Mouse (Mus musculus) ovary, postnatal 36 days (tissue): Measurements from ENCODE around the gene Myo1d.

ENCODE experiments used
- DNase-seq: peaks from one replicate; pipeline ENCODE4 v3.0.0; 2022; ENCODE audit warnings: low spot score, mixed read lengths

Myo1d gene

DNA sequence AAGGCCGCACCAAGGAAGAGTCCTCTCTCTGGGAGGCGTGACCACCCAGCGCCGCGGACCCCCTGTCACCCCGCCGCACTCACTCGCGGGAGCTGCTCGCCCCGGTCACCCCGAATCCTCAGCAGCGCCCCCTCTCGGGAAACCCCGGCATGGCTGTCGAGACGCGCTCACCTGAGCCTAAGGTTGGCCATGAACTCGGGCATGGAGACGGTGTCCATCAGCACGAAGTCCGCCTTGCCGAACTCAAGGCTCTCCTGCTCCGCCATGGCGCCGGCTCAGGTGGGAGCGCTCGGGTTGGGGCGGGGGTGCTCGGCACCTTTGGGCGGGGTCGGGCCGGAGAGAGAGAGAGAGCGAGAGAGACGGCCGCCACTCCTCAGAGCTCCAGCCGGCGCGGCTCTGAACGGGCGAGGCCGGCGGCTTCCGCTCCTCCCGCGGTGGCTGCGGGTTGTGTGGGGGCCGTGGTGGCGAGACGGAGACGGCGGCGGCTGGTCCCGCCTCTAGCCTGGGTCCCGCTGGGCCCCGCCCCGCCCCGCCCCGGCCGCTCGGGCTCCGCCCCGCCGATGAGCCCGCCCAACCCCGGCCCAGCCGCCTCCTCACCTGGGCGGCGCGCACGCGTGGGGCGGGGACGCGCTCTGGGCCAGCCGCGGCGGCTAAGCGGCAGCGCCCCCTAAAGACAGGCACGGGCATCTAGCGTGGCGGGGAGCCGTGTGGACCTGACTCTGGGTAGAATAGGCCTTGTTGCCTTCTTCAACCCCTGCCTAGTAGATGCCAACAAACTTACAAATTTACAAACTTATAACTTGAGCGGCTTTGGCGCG is at the start of gene Myo1d:
Myo1d (minus strand) TSS at position 499 of the 818 bp plus-strand sequence.
- peak; percentile 93 for DNase-seq

DNA sequence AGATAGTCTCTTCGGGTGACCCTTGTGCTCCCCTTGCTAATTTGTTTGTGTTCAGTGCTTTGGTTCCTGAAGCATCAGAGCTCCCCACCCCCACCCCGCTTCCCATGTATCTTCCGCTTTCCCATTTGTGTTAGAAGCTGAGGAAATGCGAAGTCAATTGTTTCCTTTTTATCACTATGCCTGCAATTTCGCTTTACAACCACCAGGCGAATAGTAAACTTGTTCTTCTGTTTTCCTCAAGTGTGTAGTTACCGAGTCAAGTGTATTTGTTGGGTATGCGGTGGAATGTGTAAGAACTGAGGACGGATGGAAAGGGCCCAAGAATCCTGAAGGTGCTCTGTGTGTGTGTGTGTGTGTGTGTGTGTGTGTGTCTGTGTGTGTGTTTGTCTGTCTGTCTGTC is 42.0 kb upstream of the Myo1d start:
- DNase-seq, result no peak

DNA sequence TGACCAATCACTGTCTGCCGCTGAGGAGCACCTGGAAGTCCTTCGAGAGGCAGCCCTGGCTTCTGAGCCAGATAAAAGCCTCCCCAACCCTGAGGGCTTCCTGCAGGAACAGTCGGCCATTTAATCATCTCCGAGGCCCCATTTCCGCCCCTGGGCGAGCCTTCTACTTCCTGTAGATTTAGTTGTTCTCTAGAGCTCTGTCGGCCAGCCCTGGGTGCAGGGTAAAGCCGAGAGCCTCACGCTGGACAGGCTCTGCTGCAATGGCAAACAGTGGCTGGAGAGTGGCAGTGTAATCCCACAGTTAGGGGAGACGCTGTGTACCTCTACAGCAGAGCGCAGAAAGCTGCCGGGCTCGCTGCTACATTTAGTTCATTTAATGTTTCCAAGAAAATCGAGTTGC is 41.5 kb upstream of the Myo1d start:
- no peak for DNase-seq

DNA sequence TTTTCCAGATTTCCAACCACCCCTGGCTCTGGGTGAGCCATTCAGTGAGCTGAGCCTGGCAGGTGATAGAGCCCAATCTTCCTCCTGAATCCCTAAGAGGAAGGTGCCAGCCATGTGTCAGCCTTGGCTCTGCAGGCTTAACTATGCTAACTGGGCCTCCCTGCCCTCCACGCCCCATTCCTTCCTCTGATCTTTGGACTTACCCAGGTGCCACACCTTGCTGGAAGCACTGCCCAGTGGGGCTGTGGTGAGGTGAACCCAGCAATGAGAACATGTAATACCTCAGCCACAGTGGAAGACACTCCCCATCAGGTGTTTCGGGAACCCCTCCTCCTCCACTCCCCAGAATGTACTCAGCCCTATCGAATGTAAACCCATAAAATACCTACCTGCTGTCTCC is 40.3 kb upstream of the Myo1d start:
- no peak for DNase-seq

DNA sequence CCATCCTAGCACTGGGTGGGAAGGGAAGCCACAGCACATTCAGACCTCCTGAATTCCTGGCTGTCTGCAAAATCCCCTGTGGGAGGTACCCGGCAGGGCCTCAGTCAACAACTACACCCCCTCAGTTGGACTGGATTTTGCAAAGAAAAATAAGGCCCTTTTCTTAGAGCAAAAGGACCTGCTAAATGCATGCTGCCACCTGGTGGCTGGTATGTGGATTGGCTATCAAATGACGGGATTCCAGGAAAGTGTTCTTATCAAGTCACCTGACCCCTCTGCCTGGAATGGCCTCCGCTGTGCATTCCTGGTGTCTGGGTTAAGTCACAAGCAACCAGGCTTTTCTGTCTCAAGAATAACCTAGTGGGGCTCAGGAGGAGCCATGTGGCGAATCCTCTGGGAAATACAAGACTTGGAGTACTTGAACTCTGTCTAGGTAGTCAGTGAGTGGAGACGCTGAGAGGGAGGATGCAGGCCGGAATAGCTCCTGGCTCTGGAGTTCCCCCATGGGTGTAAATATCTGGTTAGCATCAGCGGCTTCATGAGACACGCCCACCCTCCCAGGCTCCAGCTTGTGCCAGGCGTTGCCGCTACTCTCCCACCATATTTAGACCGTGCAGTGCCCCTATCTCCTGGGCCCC is 38.4 kb upstream of the Myo1d start:
- peak; percentile 71 for DNase-seq

DNA sequence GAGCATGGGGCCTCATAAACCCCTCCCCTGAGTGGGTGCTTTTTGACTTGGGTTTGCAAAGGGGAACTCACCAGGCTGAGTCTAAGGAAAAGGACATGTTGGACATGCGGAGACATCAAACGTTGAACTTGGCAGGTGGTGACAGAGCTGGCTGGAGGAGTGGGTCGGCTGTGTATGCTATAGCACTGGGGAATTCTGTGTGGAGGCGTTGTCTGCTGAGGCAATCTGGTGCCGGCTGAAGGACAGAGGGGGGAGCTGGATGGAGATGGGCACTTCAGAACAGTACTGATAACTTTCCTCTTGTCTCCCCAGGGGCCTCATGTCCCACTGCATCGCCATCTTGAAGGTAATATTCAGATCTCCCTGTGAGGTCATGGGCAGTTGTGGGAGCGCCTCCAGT is 35.5 kb upstream of the Myo1d start:
- no peak for DNase-seq

DNA sequence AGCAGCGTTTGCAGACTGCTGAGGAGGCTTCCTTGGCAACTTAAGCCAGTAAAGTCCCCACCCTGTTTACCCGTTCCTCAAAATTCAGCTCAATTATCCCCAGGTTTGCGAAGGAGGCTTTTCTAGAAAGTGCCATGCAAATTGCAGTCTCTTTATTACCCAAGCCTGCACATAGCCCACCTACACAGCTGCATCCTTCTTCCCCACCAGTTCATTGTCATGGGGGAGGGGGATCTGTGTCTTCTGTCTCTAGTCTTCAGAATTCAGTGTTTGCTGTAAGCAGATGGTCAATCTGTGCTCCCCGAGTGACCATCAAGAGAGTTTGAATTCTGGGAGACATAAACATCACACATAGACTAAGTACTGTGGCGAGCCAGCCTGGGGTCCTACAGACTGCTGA is 31.3 kb upstream of the Myo1d start:
- DNase-seq, result no peak

DNA sequence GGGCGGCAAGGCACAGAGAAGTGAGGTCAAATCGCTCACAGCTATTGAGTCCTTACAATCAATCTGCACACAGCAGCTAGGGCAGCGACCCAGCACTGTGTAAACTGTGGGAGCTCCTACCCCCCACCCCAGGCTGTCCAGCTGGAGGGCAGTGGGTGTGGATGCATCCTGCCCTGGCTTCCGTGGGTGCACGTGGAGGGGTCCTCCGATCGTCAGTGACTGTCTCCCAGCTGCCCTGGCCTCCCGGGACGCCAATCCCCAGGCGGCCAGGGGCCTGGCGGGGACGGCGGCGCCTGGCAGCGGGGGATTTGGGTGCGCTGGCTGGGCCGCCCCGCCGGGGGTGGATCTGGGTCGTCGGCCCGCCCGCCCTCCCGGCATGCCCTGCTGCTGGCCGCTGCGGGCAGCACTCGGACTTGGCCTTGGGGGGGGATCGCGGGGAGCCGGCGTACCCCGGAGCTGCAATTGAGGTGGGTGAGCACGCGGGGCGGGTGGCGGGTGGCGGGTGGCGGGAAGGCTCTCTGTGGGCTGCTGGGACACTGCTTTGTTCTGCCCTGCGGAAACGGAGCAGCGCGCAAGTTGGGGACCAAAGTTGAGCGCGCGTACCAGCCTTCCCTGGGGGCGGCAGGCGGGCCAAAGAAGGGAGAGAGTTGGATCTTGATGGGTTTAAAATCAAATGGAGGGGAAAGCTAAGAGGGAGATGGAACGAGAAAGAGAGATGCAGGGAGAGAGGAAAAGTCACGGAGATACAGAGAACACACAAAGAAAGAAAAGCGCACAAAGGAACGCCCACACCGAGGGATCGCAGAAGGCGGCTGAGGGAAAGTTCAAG is 30.4 kb upstream of the Myo1d start, which contains the start of gene Tmem98:
Tmem98 (plus strand) TSS at position 183 of the 829 bp plus-strand sequence.
- DNase-seq, result peak; percentile 74

DNA sequence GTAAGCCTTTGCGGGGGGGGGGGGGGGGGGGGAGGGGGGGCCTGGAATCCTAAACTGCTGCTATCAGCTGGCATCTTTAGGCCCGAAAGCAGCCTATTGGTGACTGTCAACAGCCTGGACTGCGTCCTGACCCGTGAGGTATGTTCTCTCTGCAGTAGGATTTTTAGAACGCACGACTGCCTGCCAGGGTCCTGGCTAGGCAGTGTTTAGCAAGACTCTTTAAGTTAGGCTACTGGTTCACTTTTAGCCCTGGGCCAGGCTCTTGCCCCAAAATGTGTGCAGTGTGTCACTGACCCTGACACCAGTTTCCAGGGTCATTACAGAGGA is 29.8 kb upstream of the Myo1d start:
- DNase-seq, result no peak

DNA sequence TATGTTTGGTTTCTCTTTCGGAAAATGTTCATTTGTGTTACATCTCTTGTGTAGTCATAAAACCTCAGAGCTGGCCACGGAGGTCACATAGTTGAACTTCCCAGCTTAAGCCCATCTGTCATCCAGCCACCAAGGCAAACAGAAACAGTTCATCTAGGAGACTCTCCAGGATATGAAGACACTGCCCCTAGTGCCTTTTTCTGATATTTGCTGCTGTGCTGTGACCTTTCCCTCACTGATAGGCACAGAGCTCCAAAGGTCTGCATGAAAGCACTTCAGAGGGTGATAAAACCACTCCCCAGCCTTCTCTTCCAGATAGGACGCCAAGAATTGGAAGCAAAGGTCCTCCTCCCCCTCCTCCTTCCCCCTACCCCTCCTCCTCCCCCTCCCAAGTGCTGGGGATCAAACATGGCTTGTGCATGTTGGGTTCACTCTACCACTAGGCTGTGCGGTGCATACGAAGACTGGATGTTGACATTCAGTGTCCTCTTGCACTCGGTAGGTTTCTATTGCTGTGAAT is 28.8 kb upstream of the Myo1d start:
- no peak for DNase-seq

DNA sequence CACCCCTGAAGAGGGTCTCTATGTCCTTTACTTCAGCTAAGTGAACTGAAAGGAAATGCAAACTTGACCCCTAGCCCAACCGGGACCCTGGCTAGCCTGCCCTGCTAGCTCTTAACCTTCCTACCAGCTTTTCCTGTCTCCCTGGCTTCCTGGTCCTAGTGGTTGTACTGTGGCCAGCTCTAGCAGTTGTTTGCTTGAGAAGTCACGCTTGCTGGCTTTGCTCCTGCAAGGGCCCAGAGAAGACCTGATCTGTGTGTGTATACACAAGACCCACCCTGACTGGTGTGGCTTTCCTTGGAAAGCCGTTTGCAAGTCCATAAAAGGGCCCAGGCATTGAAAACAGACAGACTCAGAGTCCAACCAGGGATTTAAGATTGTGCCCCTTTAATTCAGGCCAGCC is 22.9 kb upstream of the Myo1d start:
- peak; percentile 22 for DNase-seq

DNA sequence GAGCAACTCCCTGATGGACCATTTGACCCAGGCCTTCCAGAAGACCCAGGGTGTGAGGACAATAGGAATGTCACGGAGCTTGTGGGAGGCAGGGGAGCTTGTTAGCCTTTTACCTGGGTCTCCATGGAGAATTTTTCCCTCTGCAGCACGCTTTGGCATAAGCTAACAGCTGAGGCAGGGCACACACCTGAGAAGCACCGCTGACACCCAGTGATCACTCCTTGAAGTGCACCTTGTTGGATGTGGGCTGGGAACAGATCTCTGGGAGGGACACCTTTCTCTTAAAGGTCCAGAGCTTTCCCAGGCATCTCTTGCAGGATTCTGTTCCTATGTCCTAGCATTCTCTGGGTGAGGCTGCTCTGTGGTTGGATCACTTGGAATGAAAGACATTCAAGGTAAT is 20.2 kb upstream of the Myo1d start:
- DNase-seq, result no peak

DNA sequence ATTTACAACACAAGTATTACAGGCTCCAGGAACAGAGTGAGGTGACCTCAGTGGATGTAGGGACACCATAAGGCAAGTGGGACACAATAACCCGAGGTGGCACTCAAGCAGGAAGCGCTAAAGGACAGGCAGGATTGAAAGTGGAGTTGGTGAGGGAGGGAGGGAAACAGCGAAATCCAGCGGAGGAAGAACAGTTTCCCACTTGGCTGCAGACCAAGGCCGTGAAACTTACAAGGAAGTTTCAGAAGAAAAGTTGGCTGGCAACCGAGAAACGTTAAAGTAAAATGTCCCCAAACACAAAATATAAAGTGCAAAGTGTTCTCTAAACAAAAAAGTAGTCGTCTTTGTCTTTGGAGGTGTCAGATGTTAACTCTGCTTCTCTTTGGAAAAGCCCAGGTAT is 15.6 kb upstream of the Myo1d start:
- peak; percentile 37 for DNase-seq

DNA sequence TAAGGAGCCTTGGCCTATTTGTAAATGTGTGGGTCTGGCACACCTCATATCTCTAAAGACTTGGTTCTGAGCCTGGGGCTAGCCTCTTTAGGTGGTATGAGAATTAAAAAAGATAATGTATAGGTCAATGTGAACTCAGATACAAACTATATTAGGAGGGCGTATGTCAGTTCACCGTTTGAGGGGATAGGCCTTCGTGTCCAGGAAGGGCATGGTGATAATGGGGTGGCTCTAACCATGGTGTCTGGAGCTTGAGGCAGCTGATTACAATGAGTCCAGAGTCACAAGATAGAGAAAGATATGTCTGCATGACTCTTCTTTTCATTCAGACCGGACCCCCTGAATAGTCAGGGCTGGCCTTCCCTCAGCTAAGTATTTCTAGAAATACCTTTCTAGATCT is 14.5 kb upstream of the Myo1d start:
- no peak for DNase-seq

DNA sequence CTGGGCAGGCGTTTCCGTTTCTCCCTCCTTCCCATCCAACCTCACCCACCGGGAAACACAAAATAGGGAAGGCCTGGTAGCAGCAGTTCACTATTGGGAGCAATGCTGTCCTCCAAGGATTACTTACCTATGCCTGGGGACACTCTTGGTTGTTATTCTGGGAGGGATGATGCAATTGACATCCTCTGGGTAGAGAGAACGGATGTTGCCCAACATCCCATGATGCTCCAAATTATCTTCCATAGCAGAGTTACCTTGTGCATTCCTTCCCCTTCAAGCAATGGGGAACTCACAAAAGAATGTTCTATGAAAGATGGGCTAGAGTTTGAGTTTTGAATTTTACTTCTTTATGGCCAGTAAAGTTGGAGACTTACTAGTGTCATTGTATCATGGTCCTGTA is 13.6 kb upstream of the Myo1d start:
- no peak for DNase-seq

DNA sequence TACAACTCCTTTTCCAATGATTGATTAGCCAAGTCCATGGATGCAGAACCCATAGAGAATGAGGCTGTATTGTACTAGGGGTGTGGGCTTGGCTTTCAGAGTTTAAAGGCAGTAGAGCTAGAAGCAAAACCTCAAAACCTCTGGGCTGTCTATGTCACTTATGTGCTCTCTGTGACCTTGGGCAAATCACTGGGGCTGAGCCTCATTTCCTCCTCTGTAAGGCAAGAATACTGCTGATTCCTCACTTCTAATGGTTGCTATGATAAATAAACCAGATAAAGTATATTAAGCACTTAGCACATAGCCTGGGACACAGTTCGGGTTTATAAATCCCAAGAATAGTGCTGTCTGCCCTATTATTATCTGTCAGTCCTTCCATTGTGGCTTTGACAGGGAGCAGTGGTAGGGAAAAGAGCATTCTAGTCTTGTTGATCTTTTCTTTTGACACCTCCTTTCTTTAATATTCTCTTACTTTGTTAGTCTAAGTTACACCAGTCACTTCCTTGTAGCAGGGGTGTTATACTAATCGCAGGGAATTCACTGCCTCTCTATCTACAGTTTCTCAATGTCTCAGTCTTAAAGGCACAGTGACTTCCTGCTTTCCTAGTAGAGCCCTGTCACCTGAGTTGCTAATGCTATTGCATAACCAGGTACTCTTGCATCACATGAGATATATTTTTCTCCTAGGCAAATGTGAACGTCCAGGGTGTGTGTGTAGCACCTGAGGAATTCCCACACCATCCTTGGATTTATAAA is 12.0 kb upstream of the Myo1d start:
- DNase-seq, result no peak

DNA sequence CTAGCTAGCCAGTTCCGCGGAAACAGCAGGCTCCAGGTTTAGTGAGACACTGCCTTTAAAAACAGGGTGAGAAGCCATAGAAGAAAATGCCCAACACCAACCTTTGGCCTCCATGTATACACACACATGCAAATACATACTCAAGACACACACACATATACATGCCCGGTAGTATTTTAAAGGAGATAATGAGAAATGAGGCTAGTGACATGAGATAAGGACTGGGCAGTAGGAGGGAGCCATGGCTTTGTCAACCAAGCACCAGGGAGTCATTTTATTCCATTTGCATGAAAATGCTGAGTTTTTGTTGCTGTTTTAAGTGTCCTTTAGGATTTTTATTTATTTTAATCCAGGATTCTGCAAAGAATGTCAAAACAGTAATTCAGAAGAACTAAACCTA is 10.6 kb upstream of the Myo1d start:
- DNase-seq, result no peak

DNA sequence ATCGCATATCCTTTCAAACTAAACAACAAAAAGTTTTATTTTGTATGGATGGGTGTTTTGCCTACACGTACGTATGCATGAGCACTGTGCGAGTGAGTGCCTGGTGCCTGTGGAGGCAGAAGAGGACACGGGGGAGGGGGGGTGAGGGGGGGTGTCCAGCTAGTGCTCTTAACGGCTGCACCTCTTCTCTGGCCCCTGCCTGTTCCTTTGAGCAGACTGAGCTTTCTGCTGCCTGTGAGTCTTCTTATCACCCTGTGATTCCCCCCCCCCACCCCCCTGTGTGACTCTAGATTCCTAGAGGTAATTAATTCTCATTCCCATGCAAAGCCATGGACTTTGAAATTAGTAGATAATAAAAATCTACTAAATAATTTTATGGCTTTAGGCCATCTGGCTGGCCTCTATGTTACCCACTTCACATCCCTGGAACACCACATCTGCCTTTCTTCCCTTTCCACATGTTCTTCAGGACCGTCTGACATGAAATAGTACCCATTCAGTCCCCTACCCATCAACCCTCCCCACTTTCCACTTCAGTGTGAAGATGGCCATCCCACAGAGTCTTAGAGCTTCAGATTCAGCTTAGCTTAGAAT is 9.9 kb upstream of the Myo1d start:
- no peak for DNase-seq

DNA sequence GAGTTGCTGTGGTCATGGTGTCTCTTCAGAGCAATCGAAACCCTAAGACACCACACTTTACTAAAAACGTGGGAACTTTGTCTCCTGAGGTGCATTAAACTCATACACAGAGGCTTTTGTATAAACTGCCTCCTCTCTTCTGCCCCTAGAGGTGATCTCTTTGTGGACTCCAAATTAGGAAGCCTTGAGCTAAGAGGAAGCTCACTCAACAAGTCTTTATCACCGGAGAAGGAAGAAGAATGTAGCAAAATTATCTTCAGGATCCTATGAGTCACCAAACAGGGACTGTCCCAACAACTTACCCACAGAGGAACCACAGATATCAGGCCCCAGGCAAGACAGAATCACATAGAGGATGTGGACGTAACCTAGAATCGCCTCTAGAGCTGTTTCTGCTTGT is 5.8 kb upstream of the Myo1d start:
- no peak for DNase-seq

DNA sequence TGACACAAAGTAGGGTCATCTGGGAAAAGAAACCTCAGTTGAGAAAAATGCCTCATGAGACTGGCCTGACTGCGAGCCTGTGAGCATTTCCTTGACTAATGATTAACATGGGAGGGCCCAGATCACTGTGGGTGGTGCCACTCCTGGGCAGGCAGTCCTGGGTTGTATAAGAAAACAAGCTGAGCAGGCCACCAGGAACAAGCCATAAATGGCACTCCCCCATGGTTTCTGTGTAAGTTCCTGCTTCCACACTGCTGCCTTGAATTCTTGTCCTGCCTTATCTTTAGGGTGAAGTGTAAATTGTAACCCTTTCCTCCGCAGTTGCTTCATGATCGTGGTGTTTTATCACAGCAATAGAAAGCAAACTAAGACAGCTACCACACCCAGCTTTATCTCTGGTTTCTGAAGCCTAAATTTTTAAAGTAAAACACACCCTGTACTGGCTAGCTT is 4.5 kb upstream of the Myo1d start:
- DNase-seq, result peak; percentile 20

DNA sequence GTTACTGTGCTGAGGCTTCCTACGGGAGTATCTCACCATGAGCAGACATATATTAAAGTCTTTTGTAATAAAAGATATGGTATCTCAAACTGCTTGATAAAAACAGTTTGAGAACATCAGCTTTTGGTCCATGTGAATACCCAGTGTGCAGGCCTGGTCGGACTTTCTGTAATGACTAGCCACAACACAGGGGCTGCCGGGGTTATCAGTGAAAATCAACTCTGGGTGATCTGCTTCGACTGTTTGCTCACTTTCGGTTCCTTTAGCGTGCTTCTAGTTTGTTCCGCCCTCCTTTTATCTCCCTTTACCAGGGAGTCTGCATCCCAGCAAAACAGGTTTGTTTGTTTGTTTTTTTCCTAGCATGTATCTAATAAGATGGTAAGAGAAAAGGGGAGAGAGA is 3.6 kb upstream of the Myo1d start:
- no peak for DNase-seq

DNA sequence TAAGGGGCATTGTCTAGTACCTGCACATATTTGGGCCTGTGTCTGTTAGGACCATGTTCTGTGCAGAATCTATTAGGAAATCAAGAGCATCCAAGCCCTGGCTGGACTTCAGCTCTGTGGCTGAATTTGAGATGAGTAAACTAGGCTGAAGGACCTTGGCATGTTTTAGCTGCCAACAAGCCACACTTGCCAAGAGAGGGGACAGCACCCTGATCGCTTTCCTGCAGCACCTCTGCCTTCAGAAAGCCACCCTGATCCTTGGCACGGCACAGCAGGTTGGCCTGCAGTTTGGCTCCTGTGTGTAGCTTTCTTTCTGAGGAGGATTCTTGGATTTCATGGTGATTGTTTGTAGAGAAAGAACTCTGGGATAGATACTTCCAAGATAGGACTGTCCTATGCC is 1.7 kb upstream of the Myo1d start:
- DNase-seq, result no peak
